Mouse (Mus musculus) liver, embryonic 16.5 days (tissue): ENCODE measurements at regions not wholly inside any gene's neighbourhood (a gene's known extent, or its start where the extent isn't known, plus 50 kb on each side); places are given as distances from the start of the nearest gene placed in this dataset.

Experiments used
- ATAC-seq: fragments of 200-750 bp; cut with Nextera tagmentation; 2 replicates; pipeline ENCODE4 v1.8.0; 2017; ENCODE audit warnings: low read depth, mild to moderate bottlenecking, moderate number of reproducible peaks, moderate library complexity
- H3K27ac ChIP-seq: fragments of 300-500 bp; sonication (generic); 2 replicates; pipeline ENCODE4 v1.5.1; 2014; ENCODE audit warnings: mild to moderate bottlenecking, low read length
- H3K27me3 ChIP-seq: fragments of 300-500 bp; sonication (generic); 2 replicates; pipeline ENCODE4 v1.6.1; 2014; ENCODE audit warnings: low read depth, low read length, mixed read lengths; ENCODE audit not compliant: control insufficient read depth, insufficient read depth
- H3K36me3 ChIP-seq: fragments of 300-500 bp; sonication (generic); 2 replicates; pipeline ENCODE4 v1.6.1; 2014; ENCODE audit warnings: mild to moderate bottlenecking; ENCODE audit not compliant: control insufficient read depth, insufficient read depth
- H3K4me1 ChIP-seq: fragments of 300-500 bp; sonication (generic); 2 replicates; pipeline ENCODE4 v1.6.1; 2014; ENCODE audit warnings: low read depth, low read length, mixed read lengths; ENCODE audit not compliant: control insufficient read depth
- H3K4me2 ChIP-seq: fragments of 300-500 bp; sonication (generic); 2 replicates; pipeline ENCODE4 v1.6.1; 2014; ENCODE audit warnings: low read depth, low read length, mixed read lengths
- H3K4me3 ChIP-seq: fragments of 300-500 bp; sonication (generic); 2 replicates; pipeline ENCODE4 v1.5.1; 2014; ENCODE audit warnings: low read depth, mild to moderate bottlenecking, low read length
- H3K9ac ChIP-seq: fragments of 300-500 bp; sonication (generic); 2 replicates; pipeline ENCODE4 v1.6.1; 2014; ENCODE audit warnings: low read depth, low read length
- H3K9me3 ChIP-seq: fragments of 300-500 bp; sonication (generic); replicated peaks from 2 replicates; pipeline ENCODE4 v1.6.1; 2016; ENCODE audit warnings: low read length; ENCODE audit not compliant: control insufficient read depth
- WGBS: fragments of 180-500 bp; shearing (Covaris S2); extraction: QIAGEN DNeasy Blood & Tissue Kit; methylation state at CpG from one replicate; pipeline ENCODE4 v1.1.7; 2014; ENCODE audit not compliant: insufficient replicate concordance; 5-methylcytosine and 5-hydroxymethylcytosine counted together

GRCm38 (mm10) chr13:107499296-107499695 lies 477.4 kb upstream of the Kif2a start:
- Histone ChIP-seq H3K9ac (no peak overlapping the region), H3K4me2 (no peak overlapping the region), H3K27ac (no peak overlapping the region), H3K36me3 (no peaks in the 10 kb centered on the region), H3K9me3 (no peaks in the 10 kb centered on the region), H3K4me1 (no peaks in the 10 kb centered on the region), H3K27me3 (no peaks in the 10 kb centered on the region), H3K4me3 (no peak overlapping the region)
- WGBS, result 53% methylated on average over 4 of the region's 4 CpGs
- ATAC-seq, result no peak

DNA sequence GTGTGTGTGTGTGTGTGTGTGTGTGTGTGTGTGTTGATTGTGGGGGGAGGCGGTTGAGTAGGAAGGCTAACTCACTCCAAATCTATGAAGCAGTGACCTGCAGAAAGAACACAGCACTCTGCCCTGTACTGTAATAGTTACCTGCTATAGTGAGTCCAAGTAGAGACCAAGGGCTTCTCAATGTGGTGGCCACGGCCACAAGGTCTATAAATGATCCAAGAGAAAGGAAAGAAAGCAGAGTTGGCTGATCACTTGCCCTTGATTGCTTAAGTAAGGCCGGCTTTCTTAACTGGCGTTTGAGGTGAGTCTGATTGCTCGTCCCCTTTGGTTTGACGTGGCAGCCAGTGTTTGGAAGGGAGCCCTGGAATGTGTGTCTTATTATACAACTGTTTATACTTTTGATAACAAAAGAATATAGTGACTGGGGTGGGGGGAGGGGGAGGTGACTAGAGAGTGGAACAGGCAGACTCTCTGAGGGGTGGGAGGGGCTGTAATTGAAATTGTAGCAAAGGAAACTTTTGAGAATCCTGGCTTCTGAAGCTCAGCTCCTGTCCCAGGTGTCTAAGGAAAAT lies 473.3 kb upstream of the Kif2a start:
- H3K4me3 ChIP-seq, result no peak overlapping the region
- no peak overlapping the region for H3K27ac ChIP-seq
- ATAC-seq, result no peak
- H3K4me2 ChIP-seq, result no peak overlapping the region
- 53% methylated on average over 6 of the region's 6 CpGs for WGBS
- H3K27me3 ChIP-seq, result no peaks in the 10 kb centered on the region
- no peaks in the 10 kb centered on the region for H3K4me1 ChIP-seq
- H3K9me3 ChIP-seq, result no peaks in the 10 kb centered on the region
- H3K36me3 ChIP-seq, result no peaks in the 10 kb centered on the region
- H3K9ac ChIP-seq, result no peak overlapping the region

DNA sequence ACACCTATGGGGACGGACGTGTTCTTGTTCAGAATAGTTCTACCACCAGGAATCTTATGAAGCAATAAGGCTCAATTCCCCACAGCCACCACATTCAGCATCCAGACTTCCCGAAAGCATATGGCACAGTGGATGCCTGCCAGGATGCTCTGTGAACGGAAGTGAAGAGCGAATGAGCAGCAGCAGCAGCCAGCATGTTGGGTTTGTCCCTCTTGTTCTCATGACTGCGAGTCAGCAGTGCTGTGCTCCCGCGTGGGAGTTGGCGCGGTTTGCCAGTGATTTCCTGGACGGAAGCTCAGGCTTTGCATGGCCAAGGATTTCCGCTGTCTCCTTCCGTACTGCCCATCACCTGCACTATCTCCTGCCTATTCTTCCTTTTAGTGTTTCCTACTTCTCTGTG lies 471.8 kb upstream of the Kif2a start:
- no peak overlapping the region for H3K4me3 ChIP-seq

GRCm38 (mm10) chr13:107492448-107492847 lies 470.5 kb upstream of the Kif2a start:
- no peak for ATAC-seq
- Histone ChIP-seq H3K9me3 (no peaks in the 10 kb centered on the region), H3K9ac (no peak overlapping the region), H3K4me1 (no peaks in the 10 kb centered on the region), H3K27me3 (no peaks in the 10 kb centered on the region), H3K4me2 (no peak overlapping the region), H3K36me3 (no peaks in the 10 kb centered on the region), H3K4me3 (no peak overlapping the region), H3K27ac (no peak overlapping the region)
- WGBS, result 53% methylated on average over 4 of the region's 4 CpGs

More for the DNA sequence above, 471.8 kb upstream of the Kif2a start:
- WGBS, result 64% methylated on average over 13 of the region's 13 CpGs
- ATAC-seq, result no peak
- H3K4me2 ChIP-seq, result no peak overlapping the region
- H3K9me3 ChIP-seq, result no peaks in the 10 kb centered on the region
- no peaks in the 10 kb centered on the region for H3K27me3 ChIP-seq
- H3K36me3 ChIP-seq, result no peaks in the 10 kb centered on the region
- H3K4me1 ChIP-seq, result no peaks in the 10 kb centered on the region
- no peak overlapping the region for H3K27ac ChIP-seq
- H3K9ac ChIP-seq, result no peak overlapping the region

GRCm38 (mm10) chr13:107491423-107491822 lies 469.5 kb upstream of the Kif2a start:
- no peaks in the 10 kb centered on the region for H3K4me1 ChIP-seq
- no peak overlapping the region for H3K4me2 ChIP-seq
- H3K36me3 ChIP-seq, result no peaks in the 10 kb centered on the region
- ATAC-seq, result no peak
- no peaks in the 10 kb centered on the region for H3K9me3 ChIP-seq
- no peak overlapping the region for H3K4me3 ChIP-seq
- H3K27me3 ChIP-seq, result no peaks in the 10 kb centered on the region
- WGBS, result 57% methylated on average over 7 of the region's 7 CpGs
- H3K9ac ChIP-seq, result no peak overlapping the region
- no peak overlapping the region for H3K27ac ChIP-seq

DNA sequence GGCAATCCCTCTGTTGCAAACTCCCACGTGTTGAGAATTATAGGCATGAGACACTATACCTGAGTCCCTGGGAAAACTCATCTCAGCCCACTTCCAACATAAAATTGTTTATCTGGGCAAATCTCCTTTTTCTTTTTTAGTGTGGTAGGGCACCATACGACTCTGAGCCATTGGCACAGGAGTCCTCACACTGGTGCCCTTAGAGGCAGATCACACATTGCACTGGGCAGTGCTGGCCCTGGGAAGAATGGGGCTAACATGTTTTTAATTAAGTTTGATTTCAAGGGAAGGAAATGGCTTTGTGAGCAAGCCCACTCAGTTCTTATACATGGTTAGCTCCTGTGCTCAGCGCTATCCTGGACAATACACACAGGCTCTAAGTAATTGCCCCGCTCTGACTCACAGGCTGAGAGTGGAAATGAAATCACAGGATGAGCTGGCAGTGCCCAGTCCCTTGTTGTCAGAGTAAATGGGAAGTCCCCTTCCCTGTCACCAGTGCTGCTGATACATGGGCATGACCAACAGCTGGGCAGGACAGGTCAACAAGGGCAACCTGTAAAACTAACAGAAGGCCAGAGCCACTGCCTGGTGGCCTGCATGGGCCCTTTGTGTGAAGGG lies 463.6 kb upstream of the Kif2a start:
- H3K4me3 ChIP-seq, result no peak overlapping the region
- no peak overlapping the region for H3K27ac ChIP-seq
- H3K36me3 ChIP-seq, result no peaks in the 10 kb centered on the region
- H3K27me3 ChIP-seq, result no peaks in the 10 kb centered on the region
- WGBS, result 62% methylated on average over 4 of the region's 4 CpGs
- H3K9ac ChIP-seq, result no peak overlapping the region
- H3K4me1 ChIP-seq, result no peaks in the 10 kb centered on the region
- no peak for ATAC-seq
- H3K4me2 ChIP-seq, result no peak overlapping the region
- H3K9me3 ChIP-seq, result no peaks in the 10 kb centered on the region

DNA sequence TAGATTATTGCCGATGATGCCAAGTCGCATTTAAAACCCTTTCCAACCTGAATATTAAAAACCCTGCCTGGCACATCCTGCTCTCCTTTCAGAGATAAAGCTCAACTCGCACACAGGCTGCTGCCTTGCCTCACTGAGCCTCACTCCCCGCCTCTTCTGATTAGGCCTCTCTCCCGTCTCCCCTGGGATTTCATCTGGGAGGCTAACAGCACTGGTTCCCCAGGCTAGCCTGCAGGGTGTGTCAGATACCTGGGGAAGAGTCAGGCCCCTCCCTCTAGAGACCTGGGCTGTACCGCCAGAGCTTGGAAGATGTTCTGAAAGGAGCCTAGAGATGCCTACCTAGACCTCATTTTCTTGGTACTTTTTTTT lies 462.7 kb upstream of the Kif2a start:
- 45% methylated on average over 6 of the region's 6 CpGs for WGBS

GRCm38 (mm10) chr13:107483967-107484629 lies 462.2 kb upstream of the Kif2a start:
- H3K4me3 ChIP-seq, result no peak overlapping the region
- H3K27ac ChIP-seq, result no peak overlapping the region
- no peaks in the 10 kb centered on the region for H3K36me3 ChIP-seq
- no peaks in the 10 kb centered on the region for H3K9me3 ChIP-seq
- ATAC-seq, result no peak
- H3K4me2 ChIP-seq, result no peak overlapping the region
- no peaks in the 10 kb centered on the region for H3K27me3 ChIP-seq
- WGBS, result 54% methylated on average over 12 of the region's 12 CpGs
- no peaks in the 10 kb centered on the region for H3K4me1 ChIP-seq
- no peak overlapping the region for H3K9ac ChIP-seq

More for the DNA sequence above, 462.7 kb upstream of the Kif2a start:
- ATAC-seq, result no peak
- Histone ChIP-seq H3K27ac (no peak overlapping the region), H3K9me3 (no peaks in the 10 kb centered on the region), H3K9ac (no peak overlapping the region), H3K4me3 (no peak overlapping the region), H3K27me3 (no peaks in the 10 kb centered on the region), H3K36me3 (no peaks in the 10 kb centered on the region), H3K4me1 (no peaks in the 10 kb centered on the region), H3K4me2 (no peak overlapping the region)

DNA sequence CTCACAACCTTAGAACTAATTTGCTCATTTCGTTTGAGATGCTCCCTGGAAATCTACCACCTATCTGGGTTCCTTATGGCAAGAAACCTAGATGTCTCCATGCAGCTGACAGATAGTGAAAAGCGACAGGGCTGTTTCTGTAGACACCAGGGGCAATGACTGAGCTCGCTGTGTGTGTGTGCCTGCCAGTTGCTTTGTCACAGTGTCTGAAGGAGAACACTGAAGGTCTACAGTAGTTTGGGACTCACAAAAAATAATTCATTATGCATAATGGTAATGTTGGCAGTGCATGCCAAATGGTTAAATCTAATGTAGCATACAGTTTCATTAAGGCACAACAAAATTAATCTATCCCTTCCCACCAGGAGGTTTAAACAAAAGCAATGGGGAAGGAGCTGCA lies 453.2 kb upstream of the Kif2a start:
- Histone ChIP-seq H3K27me3 (no peaks in the 10 kb centered on the region), H3K4me3 (no peak overlapping the region), H3K9ac (no peak overlapping the region), H3K27ac (no peak overlapping the region), H3K36me3 (no peaks in the 10 kb centered on the region), H3K4me2 (no peak overlapping the region), H3K4me1 (no peaks in the 10 kb centered on the region), H3K9me3 (no peaks in the 10 kb centered on the region)
- 51% methylated on average over 3 of the region's 3 CpGs for WGBS
- ATAC-seq, result no peak
